Comparison of ENCODE assay signal across 17 mouse cellular contexts in genomic region chr8:123929026-123929425, GRCm38 (mm10).
"Had no signal": no experiment of that assay in that cellular context is flagged by ENCODE, and none has a peak within 500 bp of the region (broad histone marks: within the 10 kb centered on the region; RNA-seq: fewer than 3 reads in every experiment).

No protein-coding gene starts in this region.

- H3K27me3 ChIP-seq: neural tube, embryonic 12.5 days; neural tube, embryonic 13.5 days; neural tube, embryonic 15.5 days; stomach, embryonic 15.5 days had no signal

- H3K27ac ChIP-seq: neural tube, embryonic 12.5 days; neural tube, embryonic 13.5 days; neural tube, embryonic 15.5 days; stomach, embryonic 15.5 days; stomach, postnatal 0 days had no signal

- H3K4me2 ChIP-seq: neural tube, embryonic 12.5 days; neural tube, embryonic 13.5 days; neural tube, embryonic 15.5 days; stomach, embryonic 15.5 days had no signal

- DNase-seq: retina, postnatal 1 day; right cerebral cortex, adult 18-20 months; right cerebral cortex, postnatal 14 days; right cerebral cortex, postnatal 25 days; right cerebral cortex, postnatal 4 days; spleen, adult 18-20 months; thymus, adult 18-20 months; thymus, adult 2 months; thymus, postnatal 14 days; thymus, postnatal 25 days; thymus, postnatal 36 days; thymus, postnatal 4 days had no signal

- H3K4me1 ChIP-seq: neural tube, embryonic 12.5 days; neural tube, embryonic 13.5 days; neural tube, embryonic 15.5 days; stomach, embryonic 15.5 days had no signal

- H3K4me3 ChIP-seq: neural tube, embryonic 12.5 days; neural tube, embryonic 13.5 days; neural tube, embryonic 15.5 days; stomach, embryonic 15.5 days had no signal

- H3K9me3 ChIP-seq: neural tube, embryonic 12.5 days; neural tube, embryonic 13.5 days; neural tube, embryonic 15.5 days; stomach, embryonic 15.5 days had no signal

- H3K9ac ChIP-seq: neural tube, embryonic 12.5 days; neural tube, embryonic 13.5 days; neural tube, embryonic 15.5 days; stomach, embryonic 15.5 days had no signal
